Mouse (Mus musculus) megakaryocyte-erythroid progenitor cell, adult 5-6 weeks (primary cell): ENCODE measurements around the gene Dedd2. TPM values are rescaled to one million over a fixed set of nuclear protein-coding genes. Genes with fewer than 3 reads are reported as not detected.
A peak's percentile ranks its signal among the peaks of the same experiment; 100 is the strongest.

ENCODE experiments used
- ATAC-seq: replicated peaks from 2 replicates; pipeline ENCODE4 v1.8.0; 2016; ENCODE audit warnings: mild to moderate bottlenecking, inconsistent platforms; ENCODE audit not compliant: severe bottlenecking, poor library complexity, low FRiP score, low TSS enrichment
- total RNA-seq, 2 experiments: library from RNA; stranded (forward) in 1 of 2; stranded (reverse) in 1 of 2; fragments of 200-1000, 215-1000 nt in 1 of 2; fragments of >200 nt in 1 of 2; fragmentation: Nextera tagmentation in 1 of 2; gene quantifications; 2 replicates each; pipeline ENCODE4 v1.2.3; 2014 to 2017

The Dedd2 gene
- total RNA-seq, 2 experiments from 2014 or later, result 15.2 to 16.0 TPM

GRCm38 (mm10) chr7:25221102-25221883 is 878 bp upstream of the Dedd2 start, which contains the start of gene Zfp526:
Gene Zfp526 (plus strand): TSS chr7:25221425.
- peak; percentile 63 for ATAC-seq

GRCm38 (mm10) chr7:25219756-25220456 is 509 bp downstream of the Dedd2 start:
- ATAC-seq, result peak; percentile 50

GRCm38 (mm10) chr7:25219416-25219750 is 1.0 kb downstream of the Dedd2 start:
- ATAC-seq, result 0 out of 2 replicates have a peak, but pooled peaks have one; percentile 0

- ATAC-seq, result peak; percentile 18; the same call in 1 of the 2 replicates
Observed at GRCm38 (mm10) chr7:25218705-25219415, 1.6 kb downstream of the Dedd2 start.

GRCm38 (mm10) chr7:25217653-25218395 is 2.6 kb downstream of the Dedd2 start:
- ATAC-seq, result no peak

GRCm38 (mm10) chr7:25214172-25214571 is 6.2 kb downstream of the Dedd2 start:
- no peak for ATAC-seq

- 0 out of 2 replicates have a peak, but pooled peaks have one; percentile 25 for ATAC-seq
Observed at GRCm38 (mm10) chr7:25213099-25213498, 7.3 kb downstream of the Dedd2 start.

GRCm38 (mm10) chr7:25210482-25210881 is 9.9 kb downstream of the Dedd2 start:
- no peak for ATAC-seq

- peak; percentile 50 for ATAC-seq
Observed at GRCm38 (mm10) chr7:25209161-25209622, 11.2 kb downstream of the Dedd2 start.

- no peak for ATAC-seq
Observed at GRCm38 (mm10) chr7:25206094-25206830, 14.2 kb downstream of the Dedd2 start.

- ATAC-seq, result no peak
Observed at GRCm38 (mm10) chr7:25205355-25206093, 14.9 kb downstream of the Dedd2 start.

- ATAC-seq, result no peak
Observed at GRCm38 (mm10) chr7:25203624-25204023, 16.8 kb downstream of the Dedd2 start.

- ATAC-seq, result no peak
Observed at GRCm38 (mm10) chr7:25197384-25198018, 22.9 kb downstream of the Dedd2 start.

GRCm38 (mm10) chr7:25196107-25196506 is 24.3 kb downstream of the Dedd2 start:
- ATAC-seq, result no peak

- peak; percentile 52 for ATAC-seq
Observed at GRCm38 (mm10) chr7:25195148-25195547, 25.3 kb downstream of the Dedd2 start.

- no peak for ATAC-seq
Observed at GRCm38 (mm10) chr7:25192110-25192509, 28.3 kb downstream of the Dedd2 start.

- ATAC-seq, result no peak
Observed at GRCm38 (mm10) chr7:25190806-25191205, 29.6 kb downstream of the Dedd2 start.
